Mouse (Mus musculus): ENCODE results near the gene Primpol. TPM values are rescaled to one million over a fixed set of nuclear protein-coding genes. Genes with fewer than 3 reads are reported as not detected.
"Not testable (repeated sequence)": the region's sequence is repeated elsewhere in the genome, so short reads cannot be mapped to it uniquely, and the experiment has no call there.

The Primpol gene
- polyA plus RNA-seq, 1 experiment, result 0.03 TPM

- Histone ChIP-seq H3K4me1 (peaks cover 58% of the 10 kb centered on the region), H3K36me3 (replicated peaks; ENCODE audit: low read length) (peaks cover 60% of the 10 kb centered on the region), H3K4me3 (replicated peaks) (no peak overlapping the region), H3K27me3 (replicated peaks) (no peaks in the 10 kb centered on the region), H3K9me3 (no peaks in the 10 kb centered on the region)
- TF ChIP-seq GATA1 (IDR thresholded peaks at IDR 0.05; ENCODE audit: borderline replicate concordance, low read length), result no peak
- no peak for TF ChIP-seq FLI1 (IDR thresholded peaks at IDR 0.05; ENCODE audit: low read length)
Observed at GRCm38 (mm10) chr8:46593772-46594171, 23.2 kb downstream of the Primpol start.

GRCm38 (mm10) chr8:46593067-46593466, 23.9 kb downstream of the Primpol start:
- Histone ChIP-seq H3K36me3 (replicated peaks; ENCODE audit: low read length) (peaks cover 60% of the 10 kb centered on the region), H3K27me3 (replicated peaks) (no peaks in the 10 kb centered on the region), H3K4me3 (replicated peaks) (no peak overlapping the region), H3K4me1 (peaks cover 50% of the 10 kb centered on the region), H3K9me3 (no peaks in the 10 kb centered on the region)
- TF ChIP-seq FLI1 (IDR thresholded peaks at IDR 0.05; ENCODE audit: low read length), result no peak
- TF ChIP-seq GATA1 (IDR thresholded peaks at IDR 0.05; ENCODE audit: borderline replicate concordance, low read length), result no peak

- H3K36me3 ChIP-seq (replicated peaks; ENCODE audit: low read length), result peaks cover 57% of the 10 kb centered on the region
- H3K9me3 ChIP-seq, result no peaks in the 10 kb centered on the region
- peaks cover 21% of the 10 kb centered on the region for H3K4me1 ChIP-seq
- TF ChIP-seq FLI1 (IDR thresholded peaks at IDR 0.05; ENCODE audit: low read length) (no peak), GATA1 (IDR thresholded peaks at IDR 0.05; ENCODE audit: borderline replicate concordance, low read length) (no peak)
- H3K27me3 ChIP-seq (replicated peaks), result no peaks in the 10 kb centered on the region
- H3K4me3 ChIP-seq (replicated peaks), result no peak overlapping the region
Observed at GRCm38 (mm10) chr8:46588663-46589062, 28.3 kb downstream of the Primpol start.

- Histone ChIP-seq H3K4me3 (replicated peaks) (no peak overlapping the region), H3K4me1 (peaks cover 14% of the 10 kb centered on the region), H3K27me3 (replicated peaks) (no peaks in the 10 kb centered on the region), H3K9me3 (no peaks in the 10 kb centered on the region), H3K36me3 (replicated peaks; ENCODE audit: low read length) (peaks cover 55% of the 10 kb centered on the region)
- TF ChIP-seq FLI1 (IDR thresholded peaks at IDR 0.05; ENCODE audit: low read length), result no peak
- no peak for TF ChIP-seq GATA1 (IDR thresholded peaks at IDR 0.05; ENCODE audit: borderline replicate concordance, low read length)
Observed at GRCm38 (mm10) chr8:46587911-46588310, 29.1 kb downstream of the Primpol start.

- no peak for TF ChIP-seq FLI1 (IDR thresholded peaks at IDR 0.05; ENCODE audit: low read length)
- TF ChIP-seq GATA1 (IDR thresholded peaks at IDR 0.05; ENCODE audit: borderline replicate concordance, low read length), result no peak
- no peaks in the 10 kb centered on the region for H3K9me3 ChIP-seq
- H3K36me3 ChIP-seq (replicated peaks; ENCODE audit: low read length), result peaks cover 67% of the 10 kb centered on the region
- no peaks in the 10 kb centered on the region for H3K27me3 ChIP-seq (replicated peaks)
- H3K4me3 ChIP-seq (replicated peaks), result no peak overlapping the region
- peaks cover 15% of the 10 kb centered on the region for H3K4me1 ChIP-seq
Observed at GRCm38 (mm10) chr8:46585576-46585975, 31.4 kb downstream of the Primpol start.

- Histone ChIP-seq H3K4me1 (peaks cover 15% of the 10 kb centered on the region), H3K36me3 (replicated peaks; ENCODE audit: low read length) (peaks cover 70% of the 10 kb centered on the region)
- not testable (repeated sequence) for H3K4me3 ChIP-seq (replicated peaks); H3K27me3 ChIP-seq (replicated peaks); H3K9me3 ChIP-seq
Observed at GRCm38 (mm10) chr8:46584328-46584727, 32.7 kb downstream of the Primpol start.

GRCm38 (mm10) chr8:46578794-46579193, 38.2 kb downstream of the Primpol start:
- peaks cover 93% of the 10 kb centered on the region for H3K36me3 ChIP-seq (replicated peaks; ENCODE audit: low read length)
- no peaks in the 10 kb centered on the region for H3K27me3 ChIP-seq (replicated peaks)
- H3K9me3 ChIP-seq, result no peaks in the 10 kb centered on the region
- peaks cover 24% of the 10 kb centered on the region for H3K4me1 ChIP-seq
- H3K4me3 ChIP-seq (replicated peaks), result no peak overlapping the region
- TF ChIP-seq FLI1 (IDR thresholded peaks at IDR 0.05; ENCODE audit: low read length) (no peak), GATA1 (IDR thresholded peaks at IDR 0.05; ENCODE audit: borderline replicate concordance, low read length) (no peak)

GRCm38 (mm10) chr8:46573964-46574363, 43.0 kb downstream of the Primpol start:
- H3K4me3 ChIP-seq (replicated peaks), result no peak overlapping the region
- H3K36me3 ChIP-seq (replicated peaks; ENCODE audit: low read length), result peaks cover 84% of the 10 kb centered on the region
- no peak for TF ChIP-seq GATA1 (IDR thresholded peaks at IDR 0.05; ENCODE audit: borderline replicate concordance, low read length)
- no peak for TF ChIP-seq FLI1 (IDR thresholded peaks at IDR 0.05; ENCODE audit: low read length)
- H3K9me3 ChIP-seq, result no peaks in the 10 kb centered on the region
- H3K27me3 ChIP-seq (replicated peaks), result no peaks in the 10 kb centered on the region
- H3K4me1 ChIP-seq, result peaks cover 22% of the 10 kb centered on the region

GRCm38 (mm10) chr8:46573446-46573845, 43.6 kb downstream of the Primpol start:
- H3K4me1 ChIP-seq, result peaks cover 22% of the 10 kb centered on the region
- no peaks in the 10 kb centered on the region for H3K9me3 ChIP-seq
- peaks cover 81% of the 10 kb centered on the region for H3K36me3 ChIP-seq (replicated peaks; ENCODE audit: low read length)
- TF ChIP-seq GATA1 (IDR thresholded peaks at IDR 0.05; ENCODE audit: borderline replicate concordance, low read length), result no peak
- no peak for TF ChIP-seq FLI1 (IDR thresholded peaks at IDR 0.05; ENCODE audit: low read length)
- H3K27me3 ChIP-seq (replicated peaks), result no peaks in the 10 kb centered on the region
- H3K4me3 ChIP-seq (replicated peaks), result no peak overlapping the region

- Histone ChIP-seq H3K4me1 (peaks cover 8% of the 10 kb centered on the region; the same call in 1 of the 2 replicates), H3K36me3 (replicated peaks; ENCODE audit: low read length) (peaks cover 67% of the 10 kb centered on the region), H3K9me3 (no peaks in the 10 kb centered on the region), H3K4me3 (replicated peaks) (no peak overlapping the region), H3K27me3 (replicated peaks) (no peaks in the 10 kb centered on the region)
- TF ChIP-seq GATA1 (IDR thresholded peaks at IDR 0.05; ENCODE audit: borderline replicate concordance, low read length) (no peak), FLI1 (IDR thresholded peaks at IDR 0.05; ENCODE audit: low read length) (no peak)
Observed at GRCm38 (mm10) chr8:46570673-46571072, 46.3 kb downstream of the Primpol start.

Data from megakaryocyte, embryonic 14.5 days (primary cell).